Comparison of ENCODE assay signal across 21 mouse cellular contexts in genomic region chr8:114387494-114387893, GRCm38 (mm10). TPM values are rescaled to one million over a fixed set of nuclear protein-coding genes. Genes with fewer than 3 reads are reported as not detected.
"Had no signal": no experiment of that assay in that cellular context is flagged by ENCODE, and none has a peak within 500 bp of the region (broad histone marks: within the 10 kb centered on the region; RNA-seq: fewer than 3 reads in every experiment).

No protein-coding gene starts in this region.

- DNase-seq: kidney, adult 2 months; kidney, postnatal 25 days; layer of hippocampus, adult 9-11 months; liver, embryonic 13.5 days; lung, embryonic 14.5 days; lung, postnatal 14 days; lung, postnatal 4 days; retina, postnatal 1 day; spleen, adult 18-20 months; thymus, adult 18-20 months; thymus, postnatal 36 days had no signal

- ATAC-seq: midbrain, embryonic 13.5 days; midbrain, embryonic 16.5 days had no signal

RNA-seq across cellular contexts. Expression of gene Clec3a, which starts 30.4 kb away (rescaled TPM):
- total RNA-seq: layer of hippocampus, adult 2 months; layer of hippocampus, postnatal 25 days; left cerebral cortex, adult 2 months; left cerebral cortex, postnatal 10 days; left cerebral cortex, postnatal 36 days; liver, adult 2 months; monocyte, adult 5-6 weeks; neutrophil, adult 5-6 weeks had no signal
